15 mouse cellular contexts compared by ENCODE assay signal in the genomic region with DNA sequence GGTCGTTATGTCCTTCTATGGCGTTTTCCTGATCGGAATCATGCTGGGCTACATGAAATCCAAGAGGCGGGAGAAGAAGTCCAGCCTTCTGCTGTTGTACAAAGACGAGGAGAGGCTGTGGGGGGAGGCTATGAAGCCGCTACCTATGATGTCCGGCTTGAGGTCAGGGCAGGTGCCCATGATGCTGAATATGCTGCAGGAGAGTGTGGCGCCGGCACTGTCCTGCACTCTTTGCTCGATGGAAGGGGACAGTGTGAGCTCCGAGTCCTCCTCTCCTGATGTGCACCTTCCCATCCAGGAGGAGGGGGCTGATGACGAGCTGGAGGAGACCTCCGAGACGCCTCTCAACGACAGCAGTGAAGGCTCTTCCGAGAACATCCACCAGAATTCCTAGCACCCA. TPM values are rescaled to one million over a fixed set of nuclear protein-coding genes. Genes with fewer than 3 reads are reported as not detected.
DNase-seq lines count a peak whose midpoint lies in the region; ATAC-seq and TF ChIP-seq lines count a peak whose summit lies in the region.
"Had no signal": no experiment of that assay in that cellular context is flagged by ENCODE, and none has a peak within 500 bp of the region (broad histone marks: within the 10 kb centered on the region; RNA-seq: fewer than 3 reads in every experiment).

No protein-coding gene starts in this region.

- no peak for TF ChIP-seq POLR2A in heart, adult 2 months (IDR thresholded peaks at IDR 0.05; ENCODE audit: insufficient read depth, low read depth, low read length)

- no peaks in the 10 kb centered on the region for H3K9me3 ChIP-seq in heart, embryonic 12.5 days (replicated peaks)
- no peaks in the 10 kb centered on the region for H3K9me3 ChIP-seq in kidney, postnatal 0 days (replicated peaks; ENCODE audit: low read length)
- H3K9me3 ChIP-seq in embryonic facial prominence, embryonic 13.5 days = no peaks in the 10 kb centered on the region
- H3K9me3 ChIP-seq in limb, embryonic 13.5 days = no peaks in the 10 kb centered on the region
- H3K9me3 ChIP-seq: G1E had no signal

- H3K27ac ChIP-seq in heart, adult 2 months = peak overlapping the region; percentile 60
- H3K27ac ChIP-seq in heart, embryonic 12.5 days (ENCODE audit: poor library complexity, severe bottlenecking) = no peak overlapping the region
- no peak overlapping the region for H3K27ac ChIP-seq in kidney, postnatal 0 days
- no peak overlapping the region for H3K27ac ChIP-seq in embryonic facial prominence, embryonic 13.5 days
- H3K27ac ChIP-seq in limb, embryonic 13.5 days = peak overlapping the region; percentile 10; the same call in 1 of the 2 replicates
- H3K27ac ChIP-seq: macrophage had no signal

- TF ChIP-seq EP300 in heart, adult 2 months (IDR thresholded peaks at IDR 0.05; ENCODE audit: insufficient read depth, low read depth, low read length) = no peak

- no peak overlapping the region for H3K4me2 ChIP-seq in heart, embryonic 12.5 days
- H3K4me2 ChIP-seq in kidney, postnatal 0 days (ENCODE audit: low read length) = peak overlapping the region; percentile 43
- H3K4me2 ChIP-seq in embryonic facial prominence, embryonic 13.5 days = peak overlapping the region; percentile 45
- H3K4me2 ChIP-seq in limb, embryonic 13.5 days (replicated peaks) = peak overlapping the region; percentile 56

- no peak for TF ChIP-seq CTCF in heart, adult 2 months (IDR thresholded peaks at IDR 0.05)
- no peak for TF ChIP-seq CTCF in kidney, postnatal 0 days (IDR thresholded peaks at IDR 0.05; ENCODE audit: low read depth)

- ATAC-seq in heart, embryonic 12.5 days (ENCODE audit: insufficient number of reproducible peaks, low FRiP score) = no peak
- no peak for ATAC-seq in kidney, postnatal 0 days (replicated peaks; ENCODE audit: low FRiP score, low read depth)
- no peak for ATAC-seq in embryonic facial prominence, embryonic 13.5 days (ENCODE audit: insufficient number of reproducible peaks, insufficient read depth, low FRiP score, low TSS enrichment, low read depth)
- no peak for ATAC-seq in limb, embryonic 13.5 days (ENCODE audit: low FRiP score, low read depth)
- ATAC-seq: inflammation-experienced regulatory T-cells, adult 6 months; midbrain, embryonic 16.5 days had no signal

- intact Hi-C loops in heart, adult 2 months (cut with DNase I) = loop anchor here (5.0 kb wide), 1 partner anchor 75 kb away; no protein-coding TSS in a partner anchor

- no peaks in the 10 kb centered on the region for H3K27me3 ChIP-seq in heart, adult 2 months (ENCODE audit: control insufficient read depth, insufficient read depth, low read length)
- H3K27me3 ChIP-seq in heart, embryonic 12.5 days (replicated peaks) = no peaks in the 10 kb centered on the region
- H3K27me3 ChIP-seq in kidney, postnatal 0 days (ENCODE audit: insufficient read depth, low read length) = no peaks in the 10 kb centered on the region
- H3K27me3 ChIP-seq in embryonic facial prominence, embryonic 13.5 days = no peaks in the 10 kb centered on the region
- H3K27me3 ChIP-seq in limb, embryonic 13.5 days = no peaks in the 10 kb centered on the region

- peaks cover 8% of the 10 kb centered on the region for H3K4me1 ChIP-seq in heart, adult 2 months (ENCODE audit: control insufficient read depth, insufficient read depth, low read length)
- H3K4me1 ChIP-seq in heart, embryonic 12.5 days (replicated peaks) = peaks cover 32% of the 10 kb centered on the region
- H3K4me1 ChIP-seq in kidney, postnatal 0 days (replicated peaks; ENCODE audit: insufficient read depth, low read length) = peaks cover 16% of the 10 kb centered on the region; the same call in 1 of the 2 replicates
- H3K4me1 ChIP-seq in embryonic facial prominence, embryonic 13.5 days = peaks cover 65% of the 10 kb centered on the region
- H3K4me1 ChIP-seq in limb, embryonic 13.5 days = peaks cover 76% of the 10 kb centered on the region

- 81% methylated on average over 16 of the region's 16 CpGs for WGBS in heart, adult 2 months
- WGBS in heart, embryonic 12.5 days = 81% methylated on average over 16 of the region's 16 CpGs
- 83% methylated on average over 16 of the region's 16 CpGs for WGBS in kidney, postnatal 0 days
- WGBS in embryonic facial prominence, embryonic 13.5 days = 90% methylated on average over 16 of the region's 16 CpGs
- WGBS in limb, embryonic 13.5 days = 65% methylated on average over 16 of the region's 16 CpGs

- H3K79me2 ChIP-seq in heart, adult 2 months (replicated peaks; ENCODE audit: control insufficient read depth, insufficient read depth, low read length) = no peaks in the 10 kb centered on the region

- H3K36me3 ChIP-seq in heart, adult 2 months (ENCODE audit: control insufficient read depth, insufficient read depth, low read length) = peaks cover 3% of the 10 kb centered on the region
- H3K36me3 ChIP-seq in heart, embryonic 12.5 days = no peaks in the 10 kb centered on the region
- no peaks in the 10 kb centered on the region for H3K36me3 ChIP-seq in kidney, postnatal 0 days (ENCODE audit: insufficient read depth, low read length)
- no peaks in the 10 kb centered on the region for H3K36me3 ChIP-seq in embryonic facial prominence, embryonic 13.5 days
- no peaks in the 10 kb centered on the region for H3K36me3 ChIP-seq in limb, embryonic 13.5 days
- H3K36me3 ChIP-seq: G1E had no signal

- H3K4me3 ChIP-seq in heart, adult 2 months = peak overlapping the region; percentile 14
- no peak overlapping the region for H3K4me3 ChIP-seq in heart, embryonic 12.5 days
- peak overlapping the region; percentile 18 for H3K4me3 ChIP-seq in kidney, postnatal 0 days (replicated peaks; ENCODE audit: low read depth, low read length)
- peak overlapping the region; percentile 18 for H3K4me3 ChIP-seq in embryonic facial prominence, embryonic 13.5 days
- peak overlapping the region; percentile 31 for H3K4me3 ChIP-seq in limb, embryonic 13.5 days

- H3K9ac ChIP-seq in heart, adult 2 months (ENCODE audit: low read depth, low read length) = peak overlapping the region; percentile 61
- H3K9ac ChIP-seq in heart, embryonic 12.5 days = no peak overlapping the region
- H3K9ac ChIP-seq in kidney, postnatal 0 days (ENCODE audit: low read depth, low read length) = no peak overlapping the region
- H3K9ac ChIP-seq in embryonic facial prominence, embryonic 13.5 days = no peak overlapping the region
- H3K9ac ChIP-seq in limb, embryonic 13.5 days = peak overlapping the region; percentile 50

- DNase-seq in heart, adult 2 months = no peak
- DNase-seq in kidney, postnatal 0 days (ENCODE audit: low spot score) = no peak
- no peak for DNase-seq in kidney, postnatal 36 days
- DNase-seq in right cerebral cortex, adult 2 months (ENCODE audit: low spot score in 2 of 2) = no peak
- no peak for DNase-seq in layer of hippocampus, adult 11-12 months (ENCODE audit: low spot score)
- DNase-seq: cerebellum, adult 11-12 months; right cerebral cortex, adult 18-20 months had no signal

RNA-seq across cellular contexts. Expression of a gene that starts 1.2 kb away (rescaled TPM):
- 1 to 10 TPM; 1.7 to 2.7 TPM for total RNA-seq in heart, adult 2 months (2021)
- polyA plus RNA-seq in heart, adult 2 months (2012; rRNA removed) = 1.1 and 1.8 TPM in 2 replicates
- polyA plus RNA-seq in heart, embryonic 12.5 days (2016; fragmentation: Nextera tagmentation; extraction: Ambion mirVana) = 1.4 and 1.5 TPM in 2 replicates
- polyA plus RNA-seq in kidney, postnatal 0 days (2015; fragmentation: Nextera tagmentation; extraction: Ambion mirVana) = 5.8 TPM in 2 replicates
- polyA plus RNA-seq in embryonic facial prominence, embryonic 13.5 days (2015; fragmentation: Nextera tagmentation; extraction: Ambion mirVana) = 16.8 and 19.3 TPM in 2 replicates
- polyA plus RNA-seq in limb, embryonic 13.5 days (2015; fragmentation: Nextera tagmentation; extraction: Ambion mirVana) = 13.2 and 13.5 TPM in 2 replicates
- total RNA-seq: common myeloid progenitor, adult 5-6 weeks had no signal
- polyA plus RNA-seq: G1E; inflammation-experienced regulatory T-cells, adult 6 months; macrophage had no signal

Comparison
In these comparisons a context has a peak if more than half of its experiments do, and no peak if none do; other contexts are left out.
1. H3K27ac ChIP-seq: peak in heart, adult 2 months (single experiment) and limb, embryonic 13.5 days (single experiment); none in heart, embryonic 12.5 days (single experiment), kidney, postnatal 0 days (single experiment) and embryonic facial prominence, embryonic 13.5 days (single experiment).
2. H3K9ac ChIP-seq: peak in heart, adult 2 months (single experiment) and limb, embryonic 13.5 days (single experiment); none in heart, embryonic 12.5 days (single experiment), kidney, postnatal 0 days (single experiment) and embryonic facial prominence, embryonic 13.5 days (single experiment).